Mouse (Mus musculus) kidney, embryonic 16.5 days (tissue): ENCODE data around the gene Runx1. TPM values are rescaled to one million over a fixed set of nuclear protein-coding genes. Genes with fewer than 3 reads are reported as not detected.

Experiments used
- ATAC-seq: fragments of 200-750 bp; cut with Nextera tagmentation; 2 replicates; pipeline ENCODE4 v1.8.0; 2017; ENCODE audit warnings: moderate TSS enrichment; ENCODE audit not compliant: low FRiP score, low TSS enrichment
- H3K27ac ChIP-seq: fragments of 300-500 bp; sonication (generic); 2 replicates; pipeline ENCODE4 v1.5.1; 2014; ENCODE audit warnings: low read length
- H3K27me3 ChIP-seq: fragments of 300-500 bp; sonication (generic); 2 replicates; pipeline ENCODE4 v1.6.1; 2014; ENCODE audit warnings: low read length, control low read depth, mixed read lengths; ENCODE audit not compliant: insufficient read depth
- H3K36me3 ChIP-seq: fragments of 300-500 bp; sonication (generic); 2 replicates; pipeline ENCODE4 v1.6.1; 2014; ENCODE audit warnings: low read length, control low read depth, mixed read lengths; ENCODE audit not compliant: insufficient read depth
- H3K4me1 ChIP-seq: fragments of 300-500 bp; sonication (generic); 2 replicates; pipeline ENCODE4 v1.6.1; 2014; ENCODE audit warnings: low read length, control low read depth, mixed read lengths; ENCODE audit not compliant: insufficient read depth
- H3K4me2 ChIP-seq: fragments of 300-500 bp; sonication (generic); replicated peaks from 2 replicates; pipeline ENCODE4 v1.6.1; 2014; ENCODE audit warnings: low read depth, low read length
- H3K4me3 ChIP-seq: fragments of 300-500 bp; sonication (generic); 2 replicates; pipeline ENCODE4 v1.5.1; 2014; ENCODE audit warnings: mild to moderate bottlenecking, low read length
- H3K9ac ChIP-seq: fragments of 300-500 bp; sonication (generic); replicated peaks from 2 replicates; pipeline ENCODE4 v1.6.1; 2014; ENCODE audit warnings: low read length
- H3K9me3 ChIP-seq: fragments of 300-500 bp; sonication (generic); 2 replicates; pipeline ENCODE4 v1.6.1; 2016; ENCODE audit warnings: low read length, control low read depth
- WGBS: fragments of 180-500 bp; shearing (Covaris S2); extraction: QIAGEN DNeasy Blood & Tissue Kit; methylation state at CpG from one replicate; pipeline ENCODE4 v1.1.7; 2014; 5-methylcytosine and 5-hydroxymethylcytosine counted together
- polyA plus RNA-seq: library from polyadenylated mRNA; unstranded; fragments of >200 nt; fragmentation: Nextera tagmentation; extraction: Ambion mirVana; gene quantifications from 2 replicates; pipeline ENCODE4 v1.2.1, GENCODE M21; 2015

Runx1 gene
- polyA plus RNA-seq, 1 experiment from 2014 or later: 1.6 TPM

GRCm38 (mm10) chr16:92715599-92716483, 110.1 kb downstream of the Runx1 start:
- Histone ChIP-seq H3K9me3 (no peaks in the 10 kb centered on the region), H3K9ac (no peak overlapping the region), H3K4me3 (no peak overlapping the region), H3K4me2 (no peak overlapping the region), H3K36me3 (no peaks in the 10 kb centered on the region), H3K27me3 (no peaks in the 10 kb centered on the region), H3K4me1 (no peaks in the 10 kb centered on the region), H3K27ac (no peak overlapping the region)
- no peak for ATAC-seq
- WGBS: 42% methylated on average over 15 of the region's 15 CpGs

GRCm38 (mm10) chr16:92710161-92710560, 115.8 kb downstream of the Runx1 start:
- ATAC-seq: no peak
- Histone ChIP-seq H3K4me1 (0 out of 2 replicates have a peak, but pooled peaks cover 3% of the 10 kb centered on the region), H3K4me2 (no peak overlapping the region), H3K9ac (no peak overlapping the region), H3K4me3 (no peak overlapping the region), H3K9me3 (no peaks in the 10 kb centered on the region), H3K27ac (no peak overlapping the region), H3K36me3 (no peaks in the 10 kb centered on the region), H3K27me3 (no peaks in the 10 kb centered on the region)
- WGBS: 26% methylated on average over 1 of the region's 1 CpGs

- 0 out of 2 replicates have a peak, but pooled peaks cover 3% of the 10 kb centered on the region for H3K4me1 ChIP-seq
- H3K9ac ChIP-seq: no peak overlapping the region
- peaks cover 2% of the 10 kb centered on the region; the same call in 1 of the 2 replicates for H3K27me3 ChIP-seq
- no peak for ATAC-seq
- 67% methylated on average over 4 of the region's 4 CpGs for WGBS
- no peaks in the 10 kb centered on the region for H3K9me3 ChIP-seq
- no peak overlapping the region for H3K4me2 ChIP-seq
- no peak overlapping the region for H3K4me3 ChIP-seq
- H3K36me3 ChIP-seq: no peaks in the 10 kb centered on the region
- H3K27ac ChIP-seq: no peak overlapping the region
These were observed 117.2 kb downstream of the Runx1 start for GRCm38 (mm10) chr16:92708718-92709117.

- 78% methylated on average over 4 of the region's 4 CpGs for WGBS
- H3K36me3 ChIP-seq: no peaks in the 10 kb centered on the region
- ATAC-seq: no peak
These were observed 118.2 kb downstream of the Runx1 start for GRCm38 (mm10) chr16:92707712-92708111.

GRCm38 (mm10) chr16:92707146-92707545, 118.8 kb downstream of the Runx1 start:
- peaks cover 7% of the 10 kb centered on the region for H3K27me3 ChIP-seq
- no peak overlapping the region for H3K27ac ChIP-seq
- H3K4me3 ChIP-seq: no peak overlapping the region
- H3K9me3 ChIP-seq: no peaks in the 10 kb centered on the region
- no peaks in the 10 kb centered on the region for H3K36me3 ChIP-seq
- no peak overlapping the region for H3K4me2 ChIP-seq
- no peak for ATAC-seq
- H3K4me1 ChIP-seq: 0 out of 2 replicates have a peak, but pooled peaks cover 3% of the 10 kb centered on the region
- H3K9ac ChIP-seq: no peak overlapping the region
- WGBS: 73% methylated on average over 2 of the region's 2 CpGs

More at GRCm38 (mm10) chr16:92707712-92708111, 118.2 kb downstream of the Runx1 start:
- H3K9me3 ChIP-seq: no peaks in the 10 kb centered on the region
- no peak overlapping the region for H3K4me2 ChIP-seq
- H3K4me1 ChIP-seq: 0 out of 2 replicates have a peak, but pooled peaks cover 3% of the 10 kb centered on the region
- no peak overlapping the region for H3K9ac ChIP-seq
- H3K27ac ChIP-seq: no peak overlapping the region
- H3K4me3 ChIP-seq: no peak overlapping the region
- H3K27me3 ChIP-seq: peaks cover 6% of the 10 kb centered on the region

GRCm38 (mm10) chr16:92705564-92706458, 120.1 kb downstream of the Runx1 start:
- WGBS: 57% methylated on average over 7 of the region's 7 CpGs
- no peaks in the 10 kb centered on the region for H3K36me3 ChIP-seq
- no peak for ATAC-seq

GRCm38 (mm10) chr16:92703850-92704249, 122.1 kb downstream of the Runx1 start:
- H3K4me1 ChIP-seq: peaks cover 12% of the 10 kb centered on the region; the same call in 1 of the 2 replicates
- H3K4me2 ChIP-seq: no peak overlapping the region
- no peak overlapping the region for H3K4me3 ChIP-seq
- H3K9ac ChIP-seq: no peak overlapping the region
- ATAC-seq: no peak
- H3K36me3 ChIP-seq: no peaks in the 10 kb centered on the region
- H3K27ac ChIP-seq: no peak overlapping the region
- peaks cover 33% of the 10 kb centered on the region for H3K27me3 ChIP-seq
- H3K9me3 ChIP-seq: no peaks in the 10 kb centered on the region
- WGBS: 91% methylated on average over 2 of the region's 2 CpGs

More at GRCm38 (mm10) chr16:92705564-92706458, 120.1 kb downstream of the Runx1 start:
- Histone ChIP-seq H3K4me3 (no peak overlapping the region), H3K9ac (no peak overlapping the region), H3K4me1 (0 out of 2 replicates have a peak, but pooled peaks cover 3% of the 10 kb centered on the region), H3K27me3 (peaks cover 15% of the 10 kb centered on the region), H3K27ac (no peak overlapping the region), H3K9me3 (no peaks in the 10 kb centered on the region), H3K4me2 (no peak overlapping the region)

- peak overlapping the region; percentile 66 for H3K4me3 ChIP-seq
These were observed 126.2 kb downstream of the Runx1 start for GRCm38 (mm10) chr16:92699531-92700397.

GRCm38 (mm10) chr16:92698612-92698998, 127.3 kb downstream of the Runx1 start:
- Histone ChIP-seq H3K36me3 (no peaks in the 10 kb centered on the region), H3K4me2 (peak overlapping the region; percentile 100), H3K27me3 (peaks cover 50% of the 10 kb centered on the region), H3K27ac (no peak overlapping the region), H3K9me3 (no peaks in the 10 kb centered on the region), H3K9ac (peak overlapping the region; percentile 70), H3K4me1 (peaks cover 33% of the 10 kb centered on the region), H3K4me3 (peak overlapping the region; percentile 66)
- WGBS: under 1% methylated on average over 26 of the region's 26 CpGs
- peak; percentile 82 for ATAC-seq

More at GRCm38 (mm10) chr16:92699531-92700397, 126.2 kb downstream of the Runx1 start:
- H3K27ac ChIP-seq: no peak overlapping the region
- H3K9ac ChIP-seq: no peak overlapping the region; the same call in 1 of the 2 replicates
- H3K4me1 ChIP-seq: peaks cover 33% of the 10 kb centered on the region
- WGBS: 3% methylated on average over 27 of the region's 27 CpGs
- peak overlapping the region; percentile 33 for H3K4me2 ChIP-seq
- no peaks in the 10 kb centered on the region for H3K9me3 ChIP-seq
- ATAC-seq: no peak
- no peaks in the 10 kb centered on the region for H3K36me3 ChIP-seq
- H3K27me3 ChIP-seq: peaks cover 44% of the 10 kb centered on the region
